Mouse (Mus musculus) neural tube, embryonic 11.5 days (tissue): ENCODE measurements around the gene Nck1. TPM values are rescaled to one million over a fixed set of nuclear protein-coding genes. Genes with fewer than 3 reads are reported as not detected.

ENCODE experiments used
- ATAC-seq: fragments of 200-750 bp; cut with Nextera tagmentation; 2 replicates; pipeline ENCODE4 v1.8.0; 2017; ENCODE audit warnings: moderate number of reproducible peaks, mild to moderate bottlenecking, moderate TSS enrichment, moderate library complexity; ENCODE audit not compliant: insufficient read depth, low FRiP score, low TSS enrichment
- DNase-seq: peaks from one replicate; pipeline ENCODE4 v3.0.0-alpha.2; 2015; ENCODE audit warnings: low spot score
- H3K27ac ChIP-seq: fragments of 300-500 bp; sonication (generic); 2 replicates; pipeline ENCODE4 v1.5.1; 2014; ENCODE audit warnings: low read depth, mild to moderate bottlenecking, low read length
- H3K27me3 ChIP-seq: fragments of 300-500 bp; sonication (generic); 2 replicates; pipeline ENCODE4 v1.6.1; 2014; ENCODE audit warnings: mild to moderate bottlenecking, low read length, mixed read lengths; ENCODE audit not compliant: control insufficient read depth, insufficient read depth
- H3K36me3 ChIP-seq: fragments of 300-500 bp; sonication (generic); 2 replicates; pipeline ENCODE4 v1.6.1; 2014; ENCODE audit warnings: mild to moderate bottlenecking, low read length, moderate library complexity, mixed read lengths; ENCODE audit not compliant: control insufficient read depth, insufficient read depth
- H3K4me1 ChIP-seq: fragments of 300-500 bp; sonication (generic); 2 replicates; pipeline ENCODE4 v1.6.1; 2014; ENCODE audit warnings: low read length, mixed read lengths; ENCODE audit not compliant: control insufficient read depth, insufficient read depth
- H3K4me2 ChIP-seq: fragments of 300-500 bp; sonication (generic); 2 replicates; pipeline ENCODE4 v1.6.1; 2014; ENCODE audit warnings: low read depth, mild to moderate bottlenecking, moderate library complexity
- H3K4me3 ChIP-seq: fragments of 300-500 bp; sonication (generic); 2 replicates; pipeline ENCODE4 v1.5.1; 2014; ENCODE audit warnings: low read depth, low read length
- H3K9ac ChIP-seq: fragments of 300-500 bp; sonication (generic); 2 replicates; pipeline ENCODE4 v1.6.1; 2014; ENCODE audit warnings: mild to moderate bottlenecking, low read length
- H3K9me3 ChIP-seq: fragments of 300-500 bp; sonication (generic); 2 replicates; pipeline ENCODE4 v1.6.1; 2016; ENCODE audit warnings: low read length; ENCODE audit not compliant: control insufficient read depth
- WGBS: fragments of 180-500 bp; shearing (Covaris S2); extraction: QIAGEN DNeasy Blood & Tissue Kit; methylation state at CpG from one replicate; pipeline ENCODE4 v1.1.7; 2014; 5-methylcytosine and 5-hydroxymethylcytosine counted together
- polyA plus RNA-seq: library from polyadenylated mRNA; unstranded; fragments of >200 nt; fragmentation: Nextera tagmentation; extraction: Ambion mirVana; gene quantifications from 2 replicates; pipeline ENCODE4 v1.2.1, GENCODE M21; 2014

Nck1 gene
- polyA plus RNA-seq, result 75.2 and 75.9 TPM in 2 replicates

DNA sequence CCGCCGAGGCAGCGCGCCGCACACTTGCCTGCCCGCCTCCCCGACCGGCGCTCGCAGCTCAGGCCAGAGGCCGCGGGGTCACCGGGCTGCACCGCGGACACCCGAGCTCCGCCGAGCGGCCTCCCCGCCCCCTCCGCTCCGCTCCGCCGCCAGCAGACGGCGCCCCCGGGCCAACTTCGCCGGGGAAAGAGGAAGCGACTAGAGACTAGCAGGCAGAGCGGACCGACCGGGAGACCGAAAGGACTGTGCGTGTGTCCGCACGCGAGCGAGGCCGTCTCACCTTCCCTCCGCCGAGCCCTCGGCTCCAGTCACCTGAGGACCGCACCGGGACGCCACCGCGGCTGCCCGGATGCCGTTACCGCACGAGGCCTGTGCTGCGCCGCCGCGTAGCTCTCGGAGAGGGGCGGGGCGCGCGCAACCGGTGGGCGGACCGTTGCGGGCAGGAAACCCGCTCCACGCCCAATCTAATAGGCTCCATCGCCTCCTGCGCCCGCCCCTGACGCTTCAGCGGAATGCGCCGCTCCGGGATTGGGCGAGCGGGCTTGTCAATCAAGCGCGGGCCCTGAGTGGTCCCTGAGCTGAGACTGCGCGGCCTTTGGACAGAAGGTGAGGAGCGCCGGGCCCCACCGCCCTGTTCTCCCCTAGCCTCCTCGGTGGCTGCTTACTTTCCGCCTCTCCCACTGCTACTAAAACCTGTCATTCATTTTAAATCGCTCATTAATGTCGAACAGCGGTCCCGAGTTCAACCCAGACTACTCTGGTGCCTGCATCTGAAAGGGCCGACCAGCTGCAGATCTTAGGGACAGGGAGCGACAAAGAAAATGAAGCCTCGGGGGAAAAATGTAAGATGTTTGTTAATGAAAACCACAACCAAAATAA, at the start of gene Nck1:
Gene Nck1, minus strand, starts transcription at position 420 of the 879 bp plus-strand sequence.
- Histone ChIP-seq H3K36me3 (no peaks in the 10 kb centered on the region), H3K27me3 (no peaks in the 10 kb centered on the region), H3K4me3 (peak within 1 kb of the TSS; percentile 92), H3K4me1 (no peaks in the 10 kb centered on the region; the same call in 1 of the 2 replicates), H3K4me2 (peak within 1 kb of the TSS; percentile 70), H3K27ac (peak within 1 kb of the TSS; percentile 91), H3K9ac (peak within 1 kb of the TSS; percentile 90), H3K9me3 (0 out of 2 replicates have a peak, but pooled peaks cover 3% of the 10 kb centered on the region)
- under 1% methylated on average over 59 of the region's 93 CpGs for WGBS
- ATAC-seq, result peak; percentile 100
- DNase-seq, result peak; percentile 99

DNA sequence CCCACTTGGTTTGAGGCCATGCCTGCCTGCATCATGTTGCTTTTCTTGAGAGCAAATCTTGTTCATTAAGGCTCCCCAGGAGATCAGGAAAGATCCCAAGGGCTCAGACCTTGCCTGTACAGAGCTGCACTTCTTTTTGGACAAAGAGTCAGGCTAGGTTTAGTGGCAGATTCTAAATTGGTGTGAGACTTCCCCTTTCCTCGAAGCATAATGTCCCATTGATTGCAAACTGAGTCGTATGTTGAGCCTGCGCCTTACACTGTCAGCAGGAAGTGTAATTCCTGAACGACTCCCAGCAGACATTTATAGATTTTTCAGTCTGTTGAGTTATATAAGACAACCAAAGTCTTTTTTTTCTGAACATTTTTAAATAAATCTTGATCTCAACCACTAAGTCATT, 44.5 kb upstream of the Nck1 start:
- no peaks in the 10 kb centered on the region for H3K36me3 ChIP-seq
- WGBS, result 73% methylated on average over 4 of the region's 4 CpGs
- DNase-seq (no peak), ATAC-seq (no peak)
- no peak overlapping the region for H3K4me3 ChIP-seq
- no peaks in the 10 kb centered on the region for H3K27me3 ChIP-seq
- H3K27ac ChIP-seq, result no peak overlapping the region
- no peak overlapping the region for H3K4me2 ChIP-seq
- H3K4me1 ChIP-seq, result no peaks in the 10 kb centered on the region
- no peaks in the 10 kb centered on the region for H3K9me3 ChIP-seq
- no peak overlapping the region for H3K9ac ChIP-seq

DNA sequence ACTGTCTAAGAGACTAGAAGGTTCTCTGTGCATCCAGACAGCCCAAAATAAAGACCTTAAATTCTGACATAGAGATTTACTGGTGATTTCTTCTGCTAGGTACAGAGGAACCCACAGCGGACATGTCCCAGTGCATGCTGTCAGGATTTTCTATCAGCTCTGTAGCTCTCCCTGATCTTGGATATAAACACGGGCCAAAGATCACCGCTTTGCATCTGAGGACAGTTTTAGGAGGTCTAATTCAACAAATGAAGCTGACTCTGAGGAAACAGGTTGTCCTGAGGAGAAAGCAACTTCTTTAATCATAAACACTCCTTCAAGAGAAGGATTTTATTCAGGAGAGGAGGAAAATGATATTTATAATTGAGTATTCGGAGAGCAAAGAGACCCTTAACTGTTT, 38.1 kb upstream of the Nck1 start:
- H3K36me3 ChIP-seq, result no peaks in the 10 kb centered on the region
- no peak for DNase-seq
- no peak overlapping the region for H3K4me2 ChIP-seq
- ATAC-seq, result no peak
- H3K4me3 ChIP-seq, result no peak overlapping the region
- no peak overlapping the region for H3K27ac ChIP-seq
- no peak overlapping the region for H3K9ac ChIP-seq
- no peaks in the 10 kb centered on the region for H3K27me3 ChIP-seq
- 90% methylated on average over 4 of the region's 4 CpGs for WGBS
- peaks cover 5% of the 10 kb centered on the region; the same call in 1 of the 2 replicates for H3K4me1 ChIP-seq
- H3K9me3 ChIP-seq, result no peaks in the 10 kb centered on the region

DNA sequence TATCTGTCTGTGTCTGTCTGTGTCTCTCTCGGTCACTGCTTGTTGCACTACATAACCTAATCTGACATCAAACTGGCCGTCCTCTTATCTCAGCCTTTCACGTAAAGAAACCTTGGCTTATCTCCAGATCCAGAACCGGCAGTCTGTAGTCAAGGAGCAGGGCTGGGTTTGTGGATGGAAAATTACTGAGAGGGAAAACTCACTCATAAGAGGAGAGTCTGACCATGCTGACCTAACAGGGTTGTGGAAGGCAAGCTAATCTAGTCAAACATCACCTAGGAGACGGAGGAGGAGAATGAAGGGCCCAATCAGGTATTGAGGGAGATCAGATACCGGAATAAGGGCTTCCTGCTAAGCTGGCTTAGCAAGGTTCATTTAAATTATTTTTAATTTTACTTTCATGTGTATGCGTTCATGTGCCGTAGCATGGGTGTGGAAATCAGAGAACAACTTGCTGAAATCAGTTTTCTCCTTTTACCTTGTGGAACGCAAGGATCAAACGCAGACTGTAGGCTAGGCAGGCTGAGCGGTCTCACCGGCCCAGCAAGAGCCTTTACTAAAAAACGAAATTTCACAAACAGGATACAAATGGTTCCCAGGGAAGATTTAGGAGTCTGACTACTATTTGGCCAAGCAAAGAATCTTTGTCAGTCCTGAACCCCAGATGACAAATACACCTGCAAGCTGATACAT, 37.1 kb upstream of the Nck1 start:
- ATAC-seq (no peak), DNase-seq (no peak)
- Histone ChIP-seq H3K4me1 (peaks cover 5% of the 10 kb centered on the region; the same call in 1 of the 2 replicates), H3K9ac (no peak overlapping the region), H3K4me3 (no peak overlapping the region), H3K4me2 (no peak overlapping the region), H3K9me3 (no peaks in the 10 kb centered on the region), H3K27me3 (no peaks in the 10 kb centered on the region), H3K36me3 (no peaks in the 10 kb centered on the region), H3K27ac (no peak overlapping the region)
- 81% methylated on average over 13 of the region's 13 CpGs for WGBS

DNA sequence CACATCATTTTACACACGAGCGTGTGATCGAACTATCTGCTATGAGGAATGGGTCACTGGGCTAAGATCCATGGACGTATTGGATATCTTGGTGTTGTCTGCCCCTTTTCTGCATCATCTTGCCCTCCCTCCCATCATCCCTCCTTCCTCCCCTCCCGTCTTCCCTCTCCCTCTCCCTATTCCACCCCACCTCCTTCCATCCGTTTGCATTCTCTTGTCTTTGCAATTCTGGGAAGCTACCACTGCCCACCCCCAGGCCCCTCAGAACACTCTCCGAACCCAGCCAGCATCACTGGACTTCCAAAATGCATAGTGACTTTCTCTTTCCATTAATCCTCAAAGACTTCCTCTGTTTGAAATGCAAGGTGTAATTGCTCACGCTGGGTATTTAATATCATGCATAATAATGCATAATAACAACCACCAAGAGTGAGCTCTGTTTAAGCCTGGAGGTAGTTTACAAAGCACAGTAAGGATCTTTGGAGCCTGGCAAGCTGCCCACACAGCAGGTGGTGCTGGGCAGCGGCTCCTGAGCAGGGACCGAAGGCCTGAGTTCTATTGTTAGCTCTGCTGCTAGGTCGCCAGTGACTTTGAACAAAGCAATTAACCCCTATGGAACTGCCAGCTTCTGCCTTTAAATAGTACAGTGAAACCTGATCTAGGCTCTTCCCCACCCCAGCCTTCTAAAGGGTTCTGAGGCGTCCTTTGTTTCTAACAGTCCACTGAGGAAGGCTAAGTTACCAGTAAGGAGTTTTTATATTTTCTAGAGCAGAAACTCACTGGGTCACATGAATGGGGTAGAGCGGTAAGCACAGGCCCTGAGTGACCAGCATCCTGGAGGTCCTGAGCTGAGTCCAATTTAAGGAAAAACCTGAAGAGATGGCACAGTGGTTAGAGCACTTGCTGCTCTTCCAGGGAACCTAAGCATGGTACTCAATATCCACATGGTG, 35.9 kb upstream of the Nck1 start:
- Histone ChIP-seq H3K9ac (no peak overlapping the region), H3K4me1 (peaks cover 5% of the 10 kb centered on the region; the same call in 1 of the 2 replicates), H3K4me2 (no peak overlapping the region), H3K36me3 (no peaks in the 10 kb centered on the region), H3K4me3 (no peak overlapping the region), H3K9me3 (no peaks in the 10 kb centered on the region), H3K27me3 (no peaks in the 10 kb centered on the region), H3K27ac (no peak overlapping the region)
- DNase-seq, result peak; percentile 59
- 29% methylated on average over 13 of the region's 13 CpGs for WGBS
- ATAC-seq, result peak; percentile 38

DNA sequence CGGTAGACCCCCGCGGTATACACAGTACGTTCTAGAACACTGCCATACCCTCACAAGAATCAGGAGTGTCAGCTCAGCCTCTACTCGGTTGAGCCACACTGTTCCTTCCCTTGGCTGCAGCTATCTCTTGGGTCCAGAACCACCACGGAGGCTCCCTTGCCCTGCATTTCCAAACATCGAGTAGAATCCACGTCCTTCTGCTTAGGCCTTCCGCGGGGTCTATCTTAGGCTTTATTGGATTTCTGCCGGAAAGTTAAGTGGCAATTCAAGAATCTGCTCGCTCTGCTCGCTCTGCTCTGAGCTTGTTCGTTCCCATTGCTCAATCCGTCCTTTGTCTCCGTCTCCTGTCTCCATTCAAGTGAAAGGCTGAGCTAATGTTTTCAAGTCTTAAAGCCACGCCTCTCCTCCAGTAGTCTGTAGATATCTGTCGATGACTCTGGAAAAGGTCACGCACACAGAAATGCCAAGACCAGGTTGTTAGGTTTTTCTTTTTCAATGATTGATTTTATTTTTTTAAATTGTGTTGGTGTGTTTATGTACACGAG, 34.3 kb upstream of the Nck1 start:
- H3K4me2 ChIP-seq, result no peak overlapping the region
- ATAC-seq (no peak), DNase-seq (no peak)
- H3K9me3 ChIP-seq, result no peaks in the 10 kb centered on the region
- no peaks in the 10 kb centered on the region for H3K36me3 ChIP-seq
- 70% methylated on average over 20 of the region's 20 CpGs for WGBS
- H3K4me3 ChIP-seq, result no peak overlapping the region
- H3K4me1 ChIP-seq, result peaks cover 5% of the 10 kb centered on the region; the same call in 1 of the 2 replicates
- H3K9ac ChIP-seq, result no peak overlapping the region
- no peak overlapping the region for H3K27ac ChIP-seq
- H3K27me3 ChIP-seq, result no peaks in the 10 kb centered on the region

DNA sequence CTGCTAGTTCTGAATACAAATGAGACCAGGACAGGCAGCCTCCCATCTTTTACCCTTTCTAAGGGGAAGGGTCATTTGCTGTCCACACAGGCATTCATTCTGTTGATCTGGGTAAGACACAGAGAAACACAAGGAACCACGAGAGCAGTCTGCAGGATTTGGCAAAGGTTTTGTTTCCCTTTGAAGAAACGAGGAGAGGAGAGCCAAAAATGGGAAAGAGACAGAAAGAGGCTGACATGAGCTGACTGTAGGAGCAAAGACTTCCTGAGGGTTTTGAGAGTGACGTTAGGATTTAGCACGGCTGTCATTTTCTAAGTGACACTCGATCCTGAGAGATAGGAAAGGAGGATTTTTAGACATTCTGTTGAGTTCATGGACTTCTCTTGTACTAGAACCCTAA, 28.0 kb upstream of the Nck1 start:
- no peaks in the 10 kb centered on the region for H3K27me3 ChIP-seq
- H3K9ac ChIP-seq, result no peak overlapping the region
- H3K4me1 ChIP-seq, result 0 out of 2 replicates have a peak, but pooled peaks cover 2% of the 10 kb centered on the region
- H3K4me2 ChIP-seq, result no peak overlapping the region
- ATAC-seq (no peak), DNase-seq (no peak)
- no peak overlapping the region for H3K27ac ChIP-seq
- H3K9me3 ChIP-seq, result no peaks in the 10 kb centered on the region
- H3K4me3 ChIP-seq, result no peak overlapping the region
- WGBS, result 70% methylated on average over 5 of the region's 5 CpGs
- H3K36me3 ChIP-seq, result no peaks in the 10 kb centered on the region

DNA sequence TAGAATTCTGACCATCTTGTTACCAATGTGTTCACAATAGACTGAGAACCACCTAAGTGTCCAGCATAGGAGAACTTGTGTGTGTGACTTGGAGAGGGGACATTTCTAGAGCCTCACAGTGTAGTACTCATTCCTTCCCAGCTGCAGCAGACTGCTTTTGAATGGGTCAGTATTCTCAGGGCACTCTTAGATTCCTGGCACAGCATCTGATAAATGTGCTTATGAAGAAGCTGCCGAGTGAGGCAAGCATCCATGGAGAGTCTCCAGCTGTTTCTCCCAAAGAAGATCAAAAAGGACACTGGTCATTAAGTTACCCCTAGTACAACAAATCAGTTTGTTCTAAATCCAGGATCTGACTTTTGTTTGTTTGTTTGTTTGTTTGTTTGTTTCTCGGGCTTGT, 27.4 kb upstream of the Nck1 start:
- Histone ChIP-seq H3K4me1 (0 out of 2 replicates have a peak, but pooled peaks cover 2% of the 10 kb centered on the region), H3K27ac (no peak overlapping the region), H3K9ac (no peak overlapping the region), H3K9me3 (no peaks in the 10 kb centered on the region), H3K4me3 (no peak overlapping the region), H3K36me3 (no peaks in the 10 kb centered on the region), H3K27me3 (no peaks in the 10 kb centered on the region), H3K4me2 (no peak overlapping the region)
- DNase-seq, result no peak
- ATAC-seq, result no peak
- WGBS, result 78% methylated on average over 2 of the region's 2 CpGs
